Mouse (Mus musculus) ES-E14 (cell line): ENCODE measurements at regions not wholly inside any gene's neighbourhood (a gene's known extent, or its start where the extent isn't known, plus 50 kb on each side); places are given as distances from the start of the nearest gene placed in this dataset.

ENCODE experiments used
- DNase-seq: peaks from one replicate; pipeline ENCODE4 v3.0.0-alpha.2; 2013; ENCODE audit warnings: low read depth, low spot score
- H3K27ac ChIP-seq: 2 replicates; pipeline ENCODE4 v1.5.1; 2012; ENCODE audit warnings: low read depth, mild to moderate bottlenecking, low read length, moderate library complexity, mixed read lengths; ENCODE audit not compliant: poor library complexity, insufficient read depth, severe bottlenecking
- H3K36me3 ChIP-seq: 2 replicates; pipeline ENCODE4 v1.6.1; 2012; ENCODE audit warnings: mild to moderate bottlenecking, low read length, moderate library complexity, mixed read lengths; ENCODE audit not compliant: control insufficient read depth, poor library complexity, insufficient read depth, severe bottlenecking
- H3K4me1 ChIP-seq, 2 experiments: fragments of 150-350 bp in 1 of 2; sonication (generic) in 1 of 2; 2 replicates each; pipeline ENCODE4 v1.6.1; 2012; ENCODE audit warnings: low read length in 2 of 2, mild to moderate bottlenecking in 1 of 2, mixed read lengths in 1 of 2; ENCODE audit not compliant: control insufficient read depth in 2 of 2, insufficient read depth in 2 of 2, poor library complexity in 1 of 2
- H3K4me3 ChIP-seq, 2 experiments: fragments of 150-350 bp in 1 of 2; sonication (generic) in 1 of 2; 2 replicates each; pipeline ENCODE4 v1.5.1; 2012; ENCODE audit warnings: low read length in 2 of 2, low read depth in 1 of 2, mild to moderate bottlenecking in 1 of 2, mixed read lengths in 1 of 2; ENCODE audit not compliant: insufficient read depth in 1 of 2, poor library complexity in 1 of 2, severe bottlenecking in 1 of 2
- H3K9ac ChIP-seq: 2 replicates; pipeline ENCODE4 v1.6.1; 2012; ENCODE audit warnings: low read depth, mild to moderate bottlenecking, low read length, mixed read lengths; ENCODE audit not compliant: poor library complexity, insufficient read depth, severe bottlenecking
- H3K9me3 ChIP-seq: fragments of 150-350 bp; sonication (generic); 2 replicates; pipeline ENCODE4 v1.6.1; 2012; ENCODE audit warnings: low read depth, mild to moderate bottlenecking, low read length; ENCODE audit not compliant: control insufficient read depth, insufficient read depth
- CHD2 ChIP-seq: IDR thresholded peaks from 2 replicates; pipeline ENCODE4 v1.6.1; 2014; ENCODE audit warnings: mild to moderate bottlenecking, low read depth, low read length, inconsistent platforms
- HCFC1 ChIP-seq: IDR thresholded peaks from 2 replicates; pipeline ENCODE4 v1.6.1; 2012; ENCODE audit warnings: low read length, inconsistent platforms, borderline replicate concordance; ENCODE audit not compliant: insufficient read depth
- MAFK ChIP-seq: IDR thresholded peaks from 2 replicates; pipeline ENCODE4 v1.6.1; 2014; ENCODE audit warnings: mild to moderate bottlenecking, low read depth, low read length, inconsistent platforms; ENCODE audit not compliant: insufficient read depth
- ZC3H11A ChIP-seq: IDR thresholded peaks from 2 replicates; pipeline ENCODE4 v1.6.1; 2012; ENCODE audit warnings: low read depth, mild to moderate bottlenecking, inconsistent platforms, low read length, borderline replicate concordance
- ZNF384 ChIP-seq: IDR thresholded peaks from 2 replicates; pipeline ENCODE4 v1.6.1; 2012; ENCODE audit warnings: low read depth, low read length, inconsistent platforms
- in situ Hi-C, 2 experiments: fragments of 600-800 bp; cut with MboI; formaldehyde crosslinking; loops; one replicate each; pipeline ENCODE4 v1.15.1; 2025; ENCODE audit warnings: low sequenced_read_pairs in 2 of 2, inconsistent platforms in 1 of 2; ENCODE audit not compliant: unreplicated experiment in 2 of 2

GRCm38 (mm10) chr9:104496220-104496619, 50.9 kb upstream of the Cpne4 start:
- Histone ChIP-seq H3K9ac (no peak overlapping the region), H3K27ac (no peak overlapping the region)
- in situ Hi-C loops, result no loop called here

DNA sequence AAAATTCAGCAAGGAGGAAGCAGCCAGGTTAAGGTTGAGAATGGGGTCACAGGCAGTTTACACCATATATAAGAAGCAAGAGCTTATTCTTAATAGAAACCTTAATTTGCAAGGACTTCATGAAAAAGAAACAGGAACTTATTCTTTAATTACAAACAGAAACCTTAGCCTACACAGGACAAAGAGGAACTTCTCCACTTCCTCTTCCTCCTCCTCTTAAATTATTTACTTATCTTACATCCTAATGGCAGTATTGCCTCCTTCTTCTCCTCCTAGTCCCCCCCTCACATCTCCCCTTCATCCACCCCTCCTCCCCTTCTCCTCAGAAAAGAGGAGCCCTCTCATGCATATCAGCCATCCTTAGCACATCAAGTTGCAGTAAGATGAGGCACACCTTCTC, 56.4 kb upstream of the Cpne4 start:
- Histone ChIP-seq H3K9ac (no peak overlapping the region), H3K9me3 (no peaks in the 10 kb centered on the region), H3K27ac (no peak overlapping the region), H3K36me3 (no peaks in the 10 kb centered on the region), H3K4me1 (no peaks in the 10 kb centered on the region), H3K4me3 (no peak overlapping the region)
- no peak for DNase-seq
- TF ChIP-seq CHD2 (no peak), ZC3H11A (no peak), ZNF384 (no peak), MAFK (no peak), HCFC1 (no peak)
- in situ Hi-C loops, result no loop called here

More at GRCm38 (mm10) chr9:104496220-104496619, 50.9 kb upstream of the Cpne4 start:
- no peak for TF ChIP-seq MAFK
- TF ChIP-seq ZC3H11A, result no peak
- TF ChIP-seq HCFC1, result no peak
- TF ChIP-seq CHD2, result no peak
- no peak overlapping the region for H3K4me3 ChIP-seq
- DNase-seq, result no peak
- H3K4me1 ChIP-seq, result no peaks in the 10 kb centered on the region
- H3K36me3 ChIP-seq, result no peaks in the 10 kb centered on the region
- no peaks in the 10 kb centered on the region for H3K9me3 ChIP-seq

DNA sequence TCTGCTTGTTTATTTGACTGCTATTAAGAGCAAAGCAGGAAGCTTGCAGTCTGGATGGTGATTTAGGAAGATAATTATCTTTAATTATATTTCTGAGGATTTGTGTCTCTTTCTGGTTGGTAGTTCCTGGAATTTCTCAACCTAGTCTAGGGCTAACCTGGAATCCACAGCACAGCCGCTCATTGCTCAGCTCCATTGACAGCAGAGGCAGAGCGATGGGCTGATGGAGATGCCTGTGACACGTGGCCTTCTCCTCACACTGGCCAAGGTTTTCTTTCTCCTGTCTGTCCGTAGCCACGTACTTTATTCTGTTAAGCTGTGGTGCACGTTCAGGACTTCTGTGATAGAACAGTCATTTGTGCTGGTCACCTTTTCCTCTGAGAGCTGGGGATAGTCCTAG, 57.7 kb upstream of the Cpne4 start:
- DNase-seq, result no peak
- in situ Hi-C loops, result no loop called here
- H3K9ac ChIP-seq, result no peak overlapping the region
- H3K4me3 ChIP-seq, result no peak overlapping the region
- H3K9me3 ChIP-seq, result no peaks in the 10 kb centered on the region
- no peaks in the 10 kb centered on the region for H3K4me1 ChIP-seq
- no peaks in the 10 kb centered on the region for H3K36me3 ChIP-seq
- TF ChIP-seq MAFK (no peak), ZC3H11A (no peak), ZNF384 (no peak), CHD2 (no peak), HCFC1 (no peak)
- no peak overlapping the region for H3K27ac ChIP-seq

- no peak overlapping the region for H3K9ac ChIP-seq
- H3K27ac ChIP-seq, result no peak overlapping the region
- no peak for DNase-seq
- H3K36me3 ChIP-seq, result no peaks in the 10 kb centered on the region
- H3K4me3 ChIP-seq, result no peak overlapping the region
- H3K9me3 ChIP-seq, result no peaks in the 10 kb centered on the region
- TF ChIP-seq ZC3H11A (no peak), CHD2 (no peak), MAFK (no peak), HCFC1 (no peak), ZNF384 (no peak)
- H3K4me1 ChIP-seq, result no peaks in the 10 kb centered on the region
- in situ Hi-C loops, result no loop called here
Measured at GRCm38 (mm10) chr9:104482440-104482839, 64.6 kb upstream of the Cpne4 start.

DNA sequence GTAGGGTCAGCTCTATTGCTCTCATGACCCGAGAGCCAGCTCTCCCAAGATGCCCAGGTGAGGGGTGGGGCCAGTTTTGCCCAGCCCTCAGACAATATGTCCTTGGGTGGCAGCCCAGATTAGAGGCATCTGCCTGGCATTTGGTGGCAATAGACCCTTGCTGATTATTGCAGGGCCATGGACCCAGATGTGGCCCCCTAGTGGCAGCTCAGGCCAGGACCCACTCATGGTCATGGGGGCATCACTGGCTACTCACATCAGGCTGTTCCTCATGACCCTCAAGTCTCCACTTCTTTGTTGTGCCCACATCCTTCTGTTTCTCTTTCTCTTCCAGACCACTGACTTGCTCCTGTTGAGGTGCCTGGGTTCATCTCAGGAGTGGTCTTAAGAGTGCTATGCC, 66.4 kb upstream of the Cpne4 start:
- H3K4me1 ChIP-seq, result no peaks in the 10 kb centered on the region
- no peak overlapping the region for H3K27ac ChIP-seq
- no peak for TF ChIP-seq ZNF384
- TF ChIP-seq ZC3H11A, result no peak
- TF ChIP-seq MAFK, result no peak
- TF ChIP-seq HCFC1, result no peak
- TF ChIP-seq CHD2, result no peak
- H3K9me3 ChIP-seq, result no peaks in the 10 kb centered on the region
- H3K9ac ChIP-seq, result no peak overlapping the region
- in situ Hi-C loops, result no loop called here
- no peak for DNase-seq
- no peaks in the 10 kb centered on the region for H3K36me3 ChIP-seq
- H3K4me3 ChIP-seq, result no peak overlapping the region
